ENCODE assay signal across 18 mouse cellular contexts in genomic region chr2:163261362-163262054, GRCm38 (mm10). TPM values are rescaled to one million over a fixed set of nuclear protein-coding genes. Genes with fewer than 3 reads are reported as not detected.
DNase-seq lines count a peak whose midpoint lies in the region; ATAC-seq and TF ChIP-seq lines count a peak whose summit lies in the region.
"Had no signal": no experiment of that assay in that cellular context is flagged by ENCODE, and none has a peak within 500 bp of the region (broad histone marks: within the 10 kb centered on the region; RNA-seq: fewer than 3 reads in every experiment).

No protein-coding gene starts in this region.

- H3K4me2 ChIP-seq in embryonic facial prominence, embryonic 11.5 days (ENCODE audit: low read depth, low read length): no peak overlapping the region
- H3K4me2 ChIP-seq in kidney, embryonic 15.5 days: no peak overlapping the region
- no peak overlapping the region; the same call in 1 of the 2 replicates for H3K4me2 ChIP-seq in liver, embryonic 14.5 days (ENCODE audit: low read depth)
- H3K4me2 ChIP-seq in stomach, embryonic 15.5 days: no peak overlapping the region
- no peak overlapping the region for H3K4me2 ChIP-seq in neural tube, embryonic 15.5 days
- H3K4me2 ChIP-seq: embryonic facial prominence, embryonic 12.5 days; heart, embryonic 15.5 days; hindbrain, embryonic 14.5 days; limb, embryonic 13.5 days had no signal

- H3K9me3 ChIP-seq in embryonic facial prominence, embryonic 11.5 days (replicated peaks; ENCODE audit: control insufficient read depth, low read length): no peaks in the 10 kb centered on the region
- no peaks in the 10 kb centered on the region for H3K9me3 ChIP-seq in embryonic facial prominence, embryonic 10.5 days
- no peaks in the 10 kb centered on the region for H3K9me3 ChIP-seq in kidney, embryonic 15.5 days (replicated peaks)
- H3K9me3 ChIP-seq in liver, embryonic 14.5 days (ENCODE audit: control insufficient read depth, low read length): no peaks in the 10 kb centered on the region
- H3K9me3 ChIP-seq in stomach, embryonic 15.5 days: no peaks in the 10 kb centered on the region
- H3K9me3 ChIP-seq in neural tube, embryonic 15.5 days (replicated peaks): no peaks in the 10 kb centered on the region
- H3K9me3 ChIP-seq: embryonic facial prominence, embryonic 12.5 days; heart, embryonic 15.5 days; limb, embryonic 13.5 days had no signal

- 71% methylated on average over 6 of the region's 6 CpGs for WGBS in embryonic facial prominence, embryonic 11.5 days
- WGBS in embryonic facial prominence, embryonic 10.5 days: 71% methylated on average over 6 of the region's 6 CpGs
- WGBS in kidney, embryonic 15.5 days: 56% methylated on average over 6 of the region's 6 CpGs
- 41% methylated on average over 6 of the region's 6 CpGs for WGBS in liver, embryonic 14.5 days (ENCODE audit: insufficient replicate concordance)
- WGBS in stomach, embryonic 15.5 days: 61% methylated on average over 6 of the region's 6 CpGs
- 64% methylated on average over 6 of the region's 6 CpGs for WGBS in neural tube, embryonic 15.5 days

- no peak for TF ChIP-seq CTCF in liver, embryonic 14.5 days (IDR thresholded peaks at IDR 0.05; ENCODE audit: low read depth)

- H3K27ac ChIP-seq in embryonic facial prominence, embryonic 11.5 days (replicated peaks; ENCODE audit: low read depth, low read length): no peak overlapping the region
- H3K27ac ChIP-seq in embryonic facial prominence, embryonic 10.5 days (replicated peaks): no peak overlapping the region
- H3K27ac ChIP-seq in kidney, embryonic 15.5 days: no peak overlapping the region
- H3K27ac ChIP-seq in liver, embryonic 14.5 days: no peak overlapping the region
- H3K27ac ChIP-seq in stomach, embryonic 15.5 days: no peak overlapping the region
- H3K27ac ChIP-seq in neural tube, embryonic 15.5 days (replicated peaks): no peak overlapping the region
- H3K27ac ChIP-seq: embryonic facial prominence, embryonic 12.5 days; heart, embryonic 15.5 days; hindbrain, embryonic 14.5 days; limb, embryonic 13.5 days had no signal

- no peaks in the 10 kb centered on the region for H3K4me1 ChIP-seq in embryonic facial prominence, embryonic 11.5 days (ENCODE audit: control insufficient read depth, insufficient read depth, low read length)
- H3K4me1 ChIP-seq in embryonic facial prominence, embryonic 10.5 days: peaks cover 5% of the 10 kb centered on the region
- H3K4me1 ChIP-seq in kidney, embryonic 15.5 days: 0 out of 2 replicates have a peak, but pooled peaks cover 3% of the 10 kb centered on the region
- peaks cover 2 to 8% of the 10 kb centered on the region in 2 experiments; a peak in 1 of 4 replicates for H3K4me1 ChIP-seq in liver, embryonic 14.5 days (replicated peaks; ENCODE audit: control insufficient read depth in 2 of 2, insufficient read depth in 2 of 2, low read length in 1 of 2)
- no peaks in the 10 kb centered on the region for H3K4me1 ChIP-seq in stomach, embryonic 15.5 days
- 0 out of 2 replicates have a peak, but pooled peaks cover under 1% of the 10 kb centered on the region for H3K4me1 ChIP-seq in neural tube, embryonic 15.5 days
- H3K4me1 ChIP-seq: heart, embryonic 15.5 days; limb, embryonic 13.5 days had no signal

- H3K9ac ChIP-seq in embryonic facial prominence, embryonic 11.5 days (replicated peaks; ENCODE audit: low read length): 0 out of 2 replicates have a peak overlapping the region, but pooled peaks have one; percentile 13
- H3K9ac ChIP-seq in kidney, embryonic 15.5 days: no peak overlapping the region
- no peak overlapping the region for H3K9ac ChIP-seq in liver, embryonic 14.5 days (replicated peaks)
- H3K9ac ChIP-seq in stomach, embryonic 15.5 days: no peak overlapping the region
- no peak overlapping the region for H3K9ac ChIP-seq in neural tube, embryonic 15.5 days (replicated peaks)
- H3K9ac ChIP-seq: embryonic facial prominence, embryonic 12.5 days; heart, embryonic 15.5 days; hindbrain, embryonic 14.5 days; limb, embryonic 13.5 days had no signal

- H3K4me3 ChIP-seq in embryonic facial prominence, embryonic 11.5 days (ENCODE audit: low read depth, low read length): no peak overlapping the region
- H3K4me3 ChIP-seq in embryonic facial prominence, embryonic 10.5 days: no peak overlapping the region
- H3K4me3 ChIP-seq in kidney, embryonic 15.5 days (replicated peaks): no peak overlapping the region
- H3K4me3 ChIP-seq in liver, embryonic 14.5 days (ENCODE audit: insufficient read depth in 1 of 2, low read depth in 2 of 2, low read length in 2 of 2): no peak overlapping the region
- no peak overlapping the region for H3K4me3 ChIP-seq in stomach, embryonic 15.5 days (replicated peaks)
- H3K4me3 ChIP-seq in neural tube, embryonic 15.5 days (replicated peaks): no peak overlapping the region
- H3K4me3 ChIP-seq: embryonic facial prominence, embryonic 12.5 days; heart, embryonic 15.5 days; limb, embryonic 13.5 days had no signal

- H3K36me3 ChIP-seq in embryonic facial prominence, embryonic 11.5 days (replicated peaks; ENCODE audit: control insufficient read depth, insufficient read depth, low read depth, low read length): no peaks in the 10 kb centered on the region
- H3K36me3 ChIP-seq in embryonic facial prominence, embryonic 10.5 days (replicated peaks): no peaks in the 10 kb centered on the region; the same call in 1 of the 2 replicates
- H3K36me3 ChIP-seq in kidney, embryonic 15.5 days: no peaks in the 10 kb centered on the region
- H3K36me3 ChIP-seq in liver, embryonic 14.5 days (replicated peaks; ENCODE audit: control insufficient read depth, insufficient read depth, low read depth): no peaks in the 10 kb centered on the region
- H3K36me3 ChIP-seq in stomach, embryonic 15.5 days: no peaks in the 10 kb centered on the region
- H3K36me3 ChIP-seq in neural tube, embryonic 15.5 days: no peaks in the 10 kb centered on the region
- H3K36me3 ChIP-seq: embryonic facial prominence, embryonic 12.5 days; heart, embryonic 15.5 days; limb, embryonic 13.5 days had no signal

- TF ChIP-seq EP300 in liver, embryonic 14.5 days (IDR thresholded peaks at IDR 0.05; ENCODE audit: low read depth): peak; percentile 38; the same call in 1 of the 2 replicates

- no peaks in the 10 kb centered on the region for H3K27me3 ChIP-seq in embryonic facial prominence, embryonic 11.5 days (ENCODE audit: control insufficient read depth, insufficient read depth, low read length)
- no peaks in the 10 kb centered on the region for H3K27me3 ChIP-seq in embryonic facial prominence, embryonic 10.5 days (replicated peaks; ENCODE audit: low read depth, poor library complexity, severe bottlenecking)
- 0 out of 2 replicates have a peak, but pooled peaks cover 8% of the 10 kb centered on the region for H3K27me3 ChIP-seq in kidney, embryonic 15.5 days
- no peaks in the 10 kb centered on the region for H3K27me3 ChIP-seq in liver, embryonic 14.5 days (ENCODE audit: control insufficient read depth, insufficient read depth, low read length)
- H3K27me3 ChIP-seq in stomach, embryonic 15.5 days (replicated peaks): no peaks in the 10 kb centered on the region
- no peaks in the 10 kb centered on the region; the same call in 1 of the 2 replicates for H3K27me3 ChIP-seq in neural tube, embryonic 15.5 days (replicated peaks)
- H3K27me3 ChIP-seq: embryonic facial prominence, embryonic 12.5 days; heart, embryonic 15.5 days had no signal

- ATAC-seq in embryonic facial prominence, embryonic 11.5 days (replicated peaks; ENCODE audit: insufficient number of reproducible peaks, low FRiP score, low TSS enrichment, low read depth): 0 out of 2 replicates have a peak, but pooled peaks have one; percentile 29
- 0 out of 2 replicates have a peak, but pooled peaks have one; percentile 25 for ATAC-seq in kidney, embryonic 15.5 days (replicated peaks; ENCODE audit: low FRiP score)
- ATAC-seq in liver, embryonic 14.5 days (ENCODE audit: insufficient read depth): peak; percentile 93
- peak; percentile 62; the same call in 1 of the 2 replicates for ATAC-seq in stomach, embryonic 15.5 days (ENCODE audit: insufficient read depth, low FRiP score, low read depth)
- no peak for ATAC-seq in neural tube, embryonic 15.5 days (ENCODE audit: low FRiP score)

- no peak for DNase-seq in embryonic facial prominence, embryonic 11.5 days (ENCODE audit: low spot score)
- DNase-seq in embryonic facial prominence, embryonic 10.5 days (ENCODE audit: low spot score): no peak
- DNase-seq in kidney, postnatal 14 days: no peak
- DNase-seq in liver, embryonic 14.5 days (ENCODE audit: low read depth in 3 of 3, low spot score in 3 of 3): peak in 1 of 3 experiments; percentile 26
- DNase-seq in testis, postnatal 10 days (ENCODE audit: low spot score): no peak
- DNase-seq: adrenal gland, postnatal 14 days; cerebellum, postnatal 14 days; kidney, adult 2 months; lung, postnatal 10 days; right cerebral cortex, postnatal 25 days; thymus, adult 2 months had no signal

RNA-seq across cellular contexts. Expression of gene Tox2, which starts 58.6 kb away (rescaled TPM):
- polyA plus RNA-seq in embryonic facial prominence, embryonic 11.5 days (2014; fragmentation: Nextera tagmentation; extraction: Ambion mirVana): 10.8 and 13.2 TPM in 2 replicates
- 16.3 and 17.8 TPM in 2 replicates for polyA plus RNA-seq in embryonic facial prominence, embryonic 10.5 days (2016; fragmentation: Nextera tagmentation; extraction: Ambion mirVana)
- 1.7 and 2.7 TPM in 2 replicates for polyA plus RNA-seq in kidney, embryonic 15.5 days (2015; fragmentation: Nextera tagmentation; extraction: Ambion mirVana)
- polyA plus RNA-seq in liver, embryonic 14.5 days (2012; rRNA removed): 0.71 and 1.4 TPM in 2 replicates
- 0.25 and 0.45 TPM in 2 replicates for polyA plus RNA-seq in liver, embryonic 14.5 days (2014; fragmentation: Nextera tagmentation; extraction: Ambion mirVana)
- 4.4 TPM in 2 replicates for polyA plus RNA-seq in stomach, embryonic 15.5 days (2015; fragmentation: Nextera tagmentation; extraction: Ambion mirVana)
- polyA plus RNA-seq in neural tube, embryonic 15.5 days (2015; fragmentation: Nextera tagmentation; extraction: Ambion mirVana): 20.8 and 23.4 TPM in 2 replicates
